Mouse (Mus musculus) spleen, embryonic (tissue): ENCODE results near the gene Cpsf3.

ENCODE experiments used
- CTCF ChIA-PET: fragments of 350-600 bp; sonication (Branson Sonifier 250); formaldehyde crosslinking; loops from one replicate; lab custom pipeline; 2022; lab: Charles Lee

Gene Cpsf3

GRCm38 (mm10) chr12:21284761-21285441 is at the start of gene Cpsf3:
Gene Cpsf3 (plus strand): TSS chr12:21285391.
- CTCF ChIA-PET = no interaction called here

GRCm38 (mm10) chr12:21241965-21242364 is 43.2 kb upstream of the Cpsf3 start:
- CTCF ChIA-PET = no interaction called here

GRCm38 (mm10) chr12:21244375-21244960 is 40.7 kb upstream of the Cpsf3 start:
- CTCF ChIA-PET = no interaction called here

- CTCF ChIA-PET = no interaction called here
Measured at GRCm38 (mm10) chr12:21247711-21248392, 37.3 kb upstream of the Cpsf3 start.

GRCm38 (mm10) chr12:21260494-21261256 is 24.5 kb upstream of the Cpsf3 start:
- CTCF ChIA-PET = no interaction called here

- CTCF ChIA-PET = no interaction called here
Measured at GRCm38 (mm10) chr12:21261521-21261920, 23.7 kb upstream of the Cpsf3 start.

GRCm38 (mm10) chr12:21263256-21263655 is 21.9 kb upstream of the Cpsf3 start:
- CTCF ChIA-PET = no interaction called here

GRCm38 (mm10) chr12:21264241-21264640 is 20.9 kb upstream of the Cpsf3 start:
- CTCF ChIA-PET = no interaction called here

- CTCF ChIA-PET = no interaction called here
Measured at GRCm38 (mm10) chr12:21264970-21265369, 20.2 kb upstream of the Cpsf3 start.

- CTCF ChIA-PET = no interaction called here
Measured at GRCm38 (mm10) chr12:21265501-21265900, 19.7 kb upstream of the Cpsf3 start.

- CTCF ChIA-PET = no interaction called here
Measured at GRCm38 (mm10) chr12:21265946-21266783, 19.0 kb upstream of the Cpsf3 start.

GRCm38 (mm10) chr12:21266784-21267098 is 18.4 kb upstream of the Cpsf3 start:
- CTCF ChIA-PET = no interaction called here

GRCm38 (mm10) chr12:21268083-21268616 is 17.0 kb upstream of the Cpsf3 start:
- CTCF ChIA-PET = no interaction called here

- CTCF ChIA-PET = no interaction called here
Measured at GRCm38 (mm10) chr12:21274446-21274845, 10.7 kb upstream of the Cpsf3 start.

GRCm38 (mm10) chr12:21277352-21277864 is 7.8 kb upstream of the Cpsf3 start:
- CTCF ChIA-PET = no interaction called here

GRCm38 (mm10) chr12:21285508-21286242 is 484 bp downstream of the Cpsf3 start:
- CTCF ChIA-PET = interaction anchor here (1.1 kb wide), 1 partner anchor 31 kb away, joined by 3 read pairs; no protein-coding TSS in a partner anchor

GRCm38 (mm10) chr12:21286243-21286622 is 1.0 kb downstream of the Cpsf3 start, which contains the start of gene Itgb1bp1:
Gene Itgb1bp1 (minus strand): TSS chr12:21286284.
- CTCF ChIA-PET = interaction anchor here (1.1 kb wide), 1 partner anchor 31 kb away, joined by 3 read pairs; no protein-coding TSS in a partner anchor

- CTCF ChIA-PET = interaction anchor here (1.1 kb wide), 1 partner anchor 30 kb away, joined by 3 read pairs; no protein-coding TSS in a partner anchor
Measured at GRCm38 (mm10) chr12:21286712-21287650, 1.8 kb downstream of the Cpsf3 start.
